Mouse (Mus musculus) cortical plate, adult 2 months (tissue): ENCODE results near the gene Magi3. TPM values are rescaled to one million over a fixed set of nuclear protein-coding genes. Genes with fewer than 3 reads are reported as not detected.

ENCODE experiments used
- H3K27ac ChIP-seq: fragments of 200-500 bp; 2 replicates; pipeline ENCODE4 v1.5.1; 2012; ENCODE audit warnings: low read length, control low read depth, inconsistent platforms; ENCODE audit not compliant: insufficient read depth
- H3K4me1 ChIP-seq: fragments of 200-500 bp; 2 replicates; pipeline ENCODE4 v1.6.1; 2011; ENCODE audit warnings: low read length; ENCODE audit not compliant: control insufficient read depth, insufficient read depth
- H3K4me3 ChIP-seq: fragments of 200-500 bp; 2 replicates; pipeline ENCODE4 v1.5.1; 2011; ENCODE audit warnings: mild to moderate bottlenecking, low read length, control low read depth; ENCODE audit not compliant: insufficient read depth
- CTCF ChIP-seq: fragments of 200-500 bp; IDR thresholded peaks from 2 replicates; pipeline ENCODE4 v1.5.1; 2011; ENCODE audit warnings: mild to moderate bottlenecking, control low read depth, low read length; ENCODE audit not compliant: insufficient read depth; ENCODE audit errors: extremely low read depth
- POLR2A ChIP-seq: fragments of 200-500 bp; IDR thresholded peaks from 2 replicates; pipeline ENCODE4 v1.6.1; 2011; ENCODE audit warnings: mild to moderate bottlenecking, low read length, control low read depth; ENCODE audit not compliant: insufficient read depth; ENCODE audit errors: extremely low read depth
- polyA plus RNA-seq: library from polyadenylated mRNA; depleted of rRNA; stranded (reverse); fragments of >200 nt; gene quantifications from 2 replicates; pipeline ENCODE4 v1.2.3, GENCODE M21; 2012; rRNA removed

Gene Magi3
- polyA plus RNA-seq: 20.6 and 21.2 TPM in 2 replicates

DNA sequence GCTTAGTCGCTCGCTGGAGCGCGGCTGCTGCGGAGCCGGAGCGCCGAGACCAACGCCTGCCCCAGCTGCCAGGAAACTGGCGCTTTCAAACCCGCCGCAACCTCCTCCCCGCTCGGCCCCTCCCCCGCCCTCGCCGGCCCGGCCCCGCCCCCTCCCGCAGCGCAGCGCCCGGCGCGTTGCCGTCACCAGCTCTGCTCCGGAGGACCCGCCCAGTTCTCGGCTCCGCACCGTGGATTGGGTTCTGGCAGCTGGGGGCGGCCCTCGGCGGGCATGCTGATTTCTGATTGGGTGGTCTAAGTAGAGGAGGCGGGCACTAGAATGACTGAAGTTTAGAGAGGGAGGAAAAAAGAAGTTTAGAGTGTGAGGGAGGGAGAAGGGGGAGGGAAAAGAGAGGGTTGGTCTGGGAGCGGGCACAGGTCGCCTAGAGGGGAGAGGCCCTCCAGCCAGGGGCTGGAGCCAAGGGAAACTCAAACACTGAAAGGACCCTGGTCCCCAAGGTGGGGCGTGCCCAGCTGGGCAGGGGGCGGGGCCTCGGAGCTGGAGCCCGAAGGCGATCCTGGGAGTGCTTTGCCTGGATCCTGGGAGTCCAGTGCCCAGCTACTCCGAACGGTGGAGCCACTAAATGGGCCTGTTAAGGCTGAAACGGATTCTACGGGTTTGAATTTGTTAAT is at the start of gene Magi3:
Magi3 (minus strand) TSS at position 80 of the 671 bp plus-strand sequence.
- Histone ChIP-seq H3K4me3 (peak within 1 kb of the TSS; percentile 89), H3K27ac (peak within 1 kb of the TSS; percentile 10), H3K4me1 (peaks cover 3% of the 10 kb centered on the region; the same call in 1 of the 2 replicates)
- TF ChIP-seq POLR2A: peak; percentile 78
- no peak for TF ChIP-seq CTCF

DNA sequence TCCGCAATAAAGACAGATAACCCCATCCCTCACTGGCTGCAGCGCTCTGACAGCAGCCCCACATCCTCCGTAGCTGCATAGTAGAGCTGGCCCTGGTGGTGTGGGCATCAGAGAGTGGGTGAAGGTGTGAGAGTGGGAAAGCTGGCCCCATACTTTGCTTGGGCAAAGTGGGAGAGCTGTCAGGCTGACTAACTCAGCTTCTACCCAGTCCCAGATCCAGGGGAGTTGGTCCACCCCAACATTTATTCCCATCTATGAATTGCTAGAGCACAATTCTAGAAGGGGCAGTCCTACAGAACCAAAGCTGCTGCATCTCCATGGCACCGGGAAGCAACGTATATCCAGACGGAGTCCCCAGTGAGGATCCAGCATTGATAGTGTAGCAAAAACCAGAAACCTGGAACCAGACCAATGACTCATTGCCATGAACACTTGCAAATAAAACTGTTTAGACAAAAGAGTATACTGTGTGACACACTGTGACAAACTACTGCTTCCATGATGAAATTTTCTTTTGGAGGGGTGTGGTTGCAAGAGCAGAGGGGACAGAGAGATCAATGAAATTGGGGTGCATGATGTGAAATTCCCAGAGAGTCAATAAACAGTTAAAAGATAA is 44.5 kb upstream of the Magi3 start:
- Histone ChIP-seq H3K4me3 (no peak overlapping the region), H3K4me1 (no peaks in the 10 kb centered on the region), H3K27ac (no peak overlapping the region)
- TF ChIP-seq CTCF (no peak), POLR2A (no peak)

DNA sequence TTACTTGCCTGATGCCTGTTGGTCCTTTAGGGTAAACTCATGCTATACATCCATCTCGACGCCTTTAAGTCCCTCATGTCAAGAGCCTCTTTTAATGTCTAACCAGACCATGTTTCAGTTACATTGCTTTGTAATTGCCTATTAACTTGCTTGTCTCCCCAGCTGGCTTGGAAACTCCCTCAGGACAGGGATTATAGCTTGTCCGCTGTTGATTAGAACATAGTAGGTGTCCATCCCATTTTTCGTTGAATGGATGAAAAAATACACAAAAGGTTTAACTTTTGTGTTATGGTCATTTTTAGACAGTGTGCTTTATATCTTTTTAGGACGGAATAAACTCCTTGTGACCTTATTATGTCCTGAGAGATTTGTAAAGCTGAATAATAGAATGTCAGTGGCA is 40.0 kb upstream of the Magi3 start:
- Histone ChIP-seq H3K4me3 (no peak overlapping the region), H3K4me1 (no peaks in the 10 kb centered on the region), H3K27ac (no peak overlapping the region)
- TF ChIP-seq POLR2A: no peak
- TF ChIP-seq CTCF: no peak

DNA sequence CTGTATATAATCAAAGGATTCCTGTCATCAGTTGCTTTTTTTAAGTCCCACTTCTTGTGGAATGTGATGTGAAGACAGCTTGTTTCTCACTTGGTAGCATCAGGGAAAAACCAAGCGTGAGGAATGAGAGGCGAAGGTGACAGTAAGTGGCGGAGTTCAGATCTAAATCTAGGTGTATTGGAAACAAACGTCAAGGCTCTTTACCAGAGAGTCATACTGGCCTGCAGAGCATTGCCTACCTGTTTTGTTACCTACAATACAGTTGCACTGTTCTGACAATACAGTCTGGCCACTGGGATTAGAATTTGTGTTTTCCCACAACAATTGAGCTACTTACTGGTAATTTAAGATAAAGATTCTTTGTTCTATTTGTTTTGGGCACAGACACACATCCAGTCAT is 39.0 kb upstream of the Magi3 start:
- TF ChIP-seq POLR2A (no peak), CTCF (no peak)
- Histone ChIP-seq H3K4me3 (no peak overlapping the region), H3K27ac (no peak overlapping the region), H3K4me1 (no peaks in the 10 kb centered on the region)

DNA sequence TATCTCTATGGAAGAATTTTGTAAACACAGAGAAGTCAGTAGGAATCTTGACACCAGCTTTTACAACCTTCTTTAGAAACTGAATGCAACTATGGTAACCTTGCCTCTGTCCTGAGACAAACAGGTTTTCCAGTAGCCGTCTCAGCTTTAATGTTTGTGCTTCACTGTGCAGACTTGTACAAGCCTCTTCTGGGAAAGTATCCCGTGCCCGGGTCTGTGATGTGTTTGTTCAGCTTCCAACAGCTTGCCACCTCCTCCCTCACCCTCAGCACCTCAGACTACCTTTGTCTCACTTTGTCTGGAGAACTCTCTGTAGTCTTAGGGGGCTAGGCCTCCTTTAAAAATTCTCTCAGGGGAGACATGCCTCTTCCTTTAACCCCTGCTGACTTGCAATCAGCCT is 36.9 kb upstream of the Magi3 start:
- Histone ChIP-seq H3K27ac (no peak overlapping the region), H3K4me1 (no peaks in the 10 kb centered on the region), H3K4me3 (no peak overlapping the region)
- no peak for TF ChIP-seq CTCF
- no peak for TF ChIP-seq POLR2A

DNA sequence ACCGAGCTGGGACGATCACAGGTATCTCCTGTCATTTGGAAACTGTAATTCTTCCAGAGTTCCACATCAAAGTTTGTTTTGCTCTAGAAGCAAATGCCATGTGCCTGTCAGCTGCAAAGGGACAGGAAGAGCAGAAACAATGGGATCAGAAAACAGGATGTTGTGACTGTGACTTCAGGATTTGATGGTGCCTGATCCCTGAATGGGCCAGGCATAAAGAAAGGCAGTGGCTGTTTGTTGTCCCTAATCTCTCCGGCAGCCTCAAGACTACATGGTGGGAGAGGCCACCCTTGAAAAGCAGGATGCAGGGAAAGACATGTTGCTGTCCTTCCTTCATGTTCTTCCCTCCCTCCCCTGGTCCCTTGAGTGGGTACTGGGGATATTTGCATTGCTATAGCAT is 33.6 kb upstream of the Magi3 start:
- H3K27ac ChIP-seq: no peak overlapping the region

DNA sequence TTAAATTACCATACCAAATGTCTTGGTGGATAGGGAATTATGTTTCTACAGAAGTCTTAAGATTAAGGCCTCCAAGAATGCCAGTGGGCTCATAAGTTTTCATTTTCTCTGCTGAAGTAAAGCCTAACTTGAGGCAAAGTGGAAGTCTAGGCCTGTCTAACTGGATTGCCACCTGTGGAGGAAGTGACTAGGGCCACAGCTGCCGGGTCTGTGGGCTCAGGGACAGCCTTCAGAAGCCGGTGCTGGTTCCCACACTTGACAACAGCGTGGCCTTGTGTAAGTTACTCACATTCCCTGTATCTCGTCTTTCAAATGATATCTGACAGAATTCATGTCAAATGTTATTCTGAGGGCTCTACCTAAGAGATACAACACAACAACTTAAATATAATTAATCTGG is 27.7 kb upstream of the Magi3 start:
- TF ChIP-seq CTCF (no peak), POLR2A (no peak)
- Histone ChIP-seq H3K4me1 (no peaks in the 10 kb centered on the region), H3K4me3 (no peak overlapping the region), H3K27ac (no peak overlapping the region)

More for the DNA sequence above, 33.6 kb upstream of the Magi3 start:
- H3K4me3 ChIP-seq: no peak overlapping the region
- TF ChIP-seq CTCF (no peak), POLR2A (no peak)
- H3K4me1 ChIP-seq: no peaks in the 10 kb centered on the region

DNA sequence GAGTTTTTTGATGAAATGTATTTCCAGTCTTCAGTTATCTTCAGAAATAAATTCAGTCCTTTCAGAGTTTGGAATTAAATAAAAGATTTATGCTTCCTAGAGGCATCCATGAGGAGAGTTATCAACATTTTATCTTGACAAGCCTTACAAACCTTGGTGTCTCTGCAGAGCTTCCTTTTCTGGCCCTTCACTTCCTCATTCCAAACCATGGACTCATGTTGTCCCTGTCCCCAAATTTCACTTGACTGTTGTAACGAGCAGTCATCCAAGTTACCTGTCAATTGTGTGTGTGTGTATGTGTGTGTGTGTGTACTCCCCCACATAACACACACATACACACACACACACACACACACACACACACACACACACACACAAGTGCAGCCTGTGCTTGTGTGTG is 26.9 kb upstream of the Magi3 start:
- no peaks in the 10 kb centered on the region for H3K4me1 ChIP-seq
- H3K4me3 ChIP-seq: no peak overlapping the region
- no peak overlapping the region for H3K27ac ChIP-seq
- TF ChIP-seq CTCF: no peak
- no peak for TF ChIP-seq POLR2A

DNA sequence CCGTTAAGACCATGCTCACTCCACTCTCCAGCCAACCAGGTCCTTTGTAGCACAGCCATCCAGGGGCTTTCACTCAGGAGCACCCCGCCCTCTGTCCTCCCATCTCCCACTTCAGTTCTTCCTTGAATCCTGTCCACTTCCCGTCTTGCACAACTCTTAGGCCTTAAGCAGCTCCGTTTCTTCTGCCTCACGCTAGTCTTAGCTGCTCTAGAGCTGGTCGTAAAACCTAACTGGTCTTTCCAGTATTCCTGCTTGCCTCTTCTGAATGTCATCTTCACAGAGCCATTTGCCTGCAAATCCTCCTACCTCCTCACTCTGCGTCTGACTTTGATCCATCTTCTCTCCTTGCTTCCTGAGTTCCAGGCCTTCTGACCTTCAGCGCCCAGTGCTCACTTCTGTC is 24.2 kb upstream of the Magi3 start:
- no peak overlapping the region for H3K27ac ChIP-seq
- no peaks in the 10 kb centered on the region for H3K4me1 ChIP-seq
- TF ChIP-seq CTCF (no peak), POLR2A (no peak)
- H3K4me3 ChIP-seq: no peak overlapping the region

DNA sequence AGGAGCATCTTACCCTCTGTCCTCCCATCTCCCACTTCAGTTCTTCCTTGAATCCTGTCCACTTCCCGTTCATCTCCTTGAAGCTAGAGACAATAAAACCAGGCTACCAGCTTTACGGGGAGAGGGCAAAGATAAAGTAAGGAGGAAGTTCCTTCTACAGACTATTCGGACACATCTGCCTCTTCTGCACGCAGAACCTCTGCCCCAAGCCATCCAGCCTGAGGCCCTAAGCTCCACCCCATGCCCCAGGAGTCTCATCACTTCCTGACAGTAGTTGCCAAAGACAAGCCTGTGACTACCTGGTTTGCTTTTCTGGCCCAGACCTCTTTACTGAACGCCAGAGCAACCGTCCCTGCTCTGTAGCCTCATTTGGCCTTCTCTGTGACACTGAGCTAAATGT is 23.8 kb upstream of the Magi3 start:
- Histone ChIP-seq H3K27ac (no peak overlapping the region), H3K4me3 (no peak overlapping the region), H3K4me1 (no peaks in the 10 kb centered on the region)
- TF ChIP-seq POLR2A (no peak), CTCF (no peak)
